Mouse (Mus musculus) kidney, adult 2 months (tissue): ENCODE measurements around the gene Olfr1341.

ENCODE experiments used
- CTCF ChIP-seq: fragments of 200-500 bp; conservative IDR thresholded peaks from 2 replicates; pipeline ENCODE4 v1.5.1; 2011; ENCODE audit warnings: low read depth, mild to moderate bottlenecking, control low read depth, low read length, moderate library complexity, mixed read lengths; ENCODE audit not compliant: insufficient read depth, insufficient read length
- POLR2A ChIP-seq: fragments of 200-500 bp; IDR thresholded peaks from one replicate; pipeline ENCODE4 v1.6.1; 2011; ENCODE audit warnings: low read depth, low read length, control low read depth

DNA sequence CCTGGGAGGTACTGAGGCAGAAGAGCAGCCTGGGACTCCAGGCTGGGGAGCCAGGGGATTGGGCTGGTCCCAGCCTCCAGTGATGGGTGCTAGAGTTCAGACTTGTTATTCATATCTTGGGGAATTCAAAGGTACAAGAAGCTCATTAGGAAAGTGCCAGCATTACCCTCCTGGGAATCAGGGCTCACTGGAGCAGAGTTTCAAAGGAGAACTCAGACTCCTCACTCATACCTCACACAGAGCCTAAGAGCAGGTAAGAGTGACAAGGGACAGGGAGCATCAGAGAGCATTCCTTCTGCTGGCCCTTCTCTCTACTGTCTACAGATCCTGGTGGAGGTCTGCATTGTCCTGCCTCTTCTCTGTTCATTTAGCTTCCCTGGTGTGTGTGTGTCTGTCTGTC lies 44.7 kb upstream of the Olfr1341 start, which contains the start of gene Olfr62:
- TF ChIP-seq POLR2A (no peak), CTCF (no peak)
